Mouse (Mus musculus): ENCODE measurements around the gene Nupr1l.

- TF ChIP-seq CTCF (IDR thresholded peaks at IDR 0.05) = no peak
- no peak for TF ChIP-seq EP300 (IDR thresholded peaks at IDR 0.05)
These were observed 38.9 kb upstream of the Nupr1l start for GRCm38 (mm10) chr5:129869238-129869995.
